Mouse (Mus musculus): ENCODE measurements around the gene Pign. TPM values are rescaled to one million over a fixed set of nuclear protein-coding genes. Genes with fewer than 3 reads are reported as not detected.

The Pign gene
- total and polyA plus RNA-seq, 3 experiments = 27.1 to 59.0 (median 36.1) TPM

GRCm38 (mm10) chr1:105700984-105701530 is 37.6 kb upstream of the Pign start:
- Histone ChIP-seq H3K4me3 (ENCODE audit: control insufficient read depth in 1 of 2, insufficient read depth in 1 of 2, low read depth in 2 of 2, low read length in 2 of 2) (no peak overlapping the region), H3K36me3 (ENCODE audit: control insufficient read depth in 1 of 2, insufficient read depth in 2 of 2, low read length in 2 of 2) (peaks cover 0 to 35% of the 10 kb centered on the region in 2 experiments; a peak in 2 of 4 replicates), H3K4me1 (ENCODE audit: control insufficient read depth in 1 of 2, insufficient read depth in 2 of 2, low read length in 2 of 2) (peaks cover 0 to 5% of the 10 kb centered on the region in 2 experiments; a peak in 1 of 4 replicates), H3K9me3 (replicated peaks; ENCODE audit: insufficient read depth, low read length) (no peaks in the 10 kb centered on the region), H3K27me3 (ENCODE audit: control insufficient read depth in 1 of 2, insufficient read depth in 2 of 2, low read length in 2 of 2) (no peaks in the 10 kb centered on the region), H3K27ac (ENCODE audit: control insufficient read depth, low read depth, low read length) (no peak overlapping the region), H3K79me2 (ENCODE audit: control insufficient read depth, insufficient read depth, low read length, poor library complexity) (no peaks in the 10 kb centered on the region), H3K9ac (ENCODE audit: control insufficient read depth, low read depth, low read length, poor library complexity, severe bottlenecking) (no peak overlapping the region)
- TF ChIP-seq POLR2AphosphoS2 (IDR thresholded peaks at IDR 0.05; ENCODE audit: low read length) (no peak), ZNF384 (IDR thresholded peaks at IDR 0.05; ENCODE audit: low read depth, low read length) (peak; percentile 60)
- no peak for DNase-seq (ENCODE audit: low read depth, low spot score)

GRCm38 (mm10) chr1:105695581-105695980 is 32.1 kb upstream of the Pign start:
- no peak for TF ChIP-seq EP300 (IDR thresholded peaks at IDR 0.05; ENCODE audit: low read depth in 1 of 2, low read length in 2 of 2)
- no peak for TF ChIP-seq TAL1 (IDR thresholded peaks at IDR 0.05; ENCODE audit: low read length)
- no peak for TF ChIP-seq KAT2A (conservative IDR thresholded peaks at IDR 0.05; ENCODE audit: low read depth, low read length)
- TF ChIP-seq GATA1 (IDR thresholded peaks at IDR 0.05; ENCODE audit: low read depth, low read length) = no peak
- no peak for TF ChIP-seq UBTF (IDR thresholded peaks at IDR 0.05; ENCODE audit: borderline replicate concordance, insufficient read depth, low read depth, low read length)
- TF ChIP-seq RAD21 (IDR thresholded peaks at IDR 0.05; ENCODE audit: low read depth, low read length) = no peak
- no peak for TF ChIP-seq RCOR1 (IDR thresholded peaks at IDR 0.05; ENCODE audit: low read depth, low read length)
- TF ChIP-seq ZKSCAN1 (IDR thresholded peaks at IDR 0.05; ENCODE audit: low read depth, low read length) = no peak
- no peak for TF ChIP-seq ELF1 (IDR thresholded peaks at IDR 0.05; ENCODE audit: low read depth, low read length)
- no peak for TF ChIP-seq SMC3 (IDR thresholded peaks at IDR 0.05; ENCODE audit: low read depth, low read length)
- Histone ChIP-seq H3K27me3 (ENCODE audit: control insufficient read depth in 1 of 2, insufficient read depth in 2 of 2, low read length in 2 of 2) (no peaks in the 10 kb centered on the region), H3K9me3 (replicated peaks; ENCODE audit: insufficient read depth, low read length) (no peaks in the 10 kb centered on the region), H3K79me2 (ENCODE audit: control insufficient read depth, insufficient read depth, low read length, poor library complexity) (no peaks in the 10 kb centered on the region; the same call in 1 of the 2 replicates), H3K4me3 (ENCODE audit: control insufficient read depth in 1 of 2, insufficient read depth in 1 of 2, low read depth in 2 of 2, low read length in 2 of 2) (no peak overlapping the region), H3K36me3 (ENCODE audit: control insufficient read depth in 1 of 2, insufficient read depth in 2 of 2, low read length in 2 of 2) (peaks cover 5 to 26% of the 10 kb centered on the region in 2 experiments), H3K9ac (ENCODE audit: control insufficient read depth, low read depth, low read length, poor library complexity, severe bottlenecking) (no peak overlapping the region), H3K4me1 (ENCODE audit: control insufficient read depth in 1 of 2, insufficient read depth in 2 of 2, low read length in 2 of 2) (no peaks in the 10 kb centered on the region), H3K27ac (ENCODE audit: control insufficient read depth, low read depth, low read length) (no peak overlapping the region)
- no peak for DNase-seq (ENCODE audit: low read depth, low spot score)

- Histone ChIP-seq H3K27ac (ENCODE audit: control insufficient read depth, low read depth, low read length) (no peak overlapping the region), H3K36me3 (ENCODE audit: control insufficient read depth in 1 of 2, insufficient read depth in 2 of 2, low read length in 2 of 2) (peaks cover 9 to 39% of the 10 kb centered on the region in 2 experiments), H3K27me3 (ENCODE audit: control insufficient read depth in 1 of 2, insufficient read depth in 2 of 2, low read length in 2 of 2) (no peaks in the 10 kb centered on the region), H3K9ac (ENCODE audit: control insufficient read depth, low read depth, low read length, poor library complexity, severe bottlenecking) (no peak overlapping the region), H3K4me1 (ENCODE audit: control insufficient read depth in 1 of 2, insufficient read depth in 2 of 2, low read length in 2 of 2) (peaks cover 0 to 10% of the 10 kb centered on the region in 2 experiments; a peak in 3 of 4 replicates), H3K79me2 (ENCODE audit: control insufficient read depth, insufficient read depth, low read length, poor library complexity) (peaks cover 2% of the 10 kb centered on the region; the same call in 1 of the 2 replicates), H3K4me3 (ENCODE audit: control insufficient read depth in 1 of 2, insufficient read depth in 1 of 2, low read depth in 2 of 2, low read length in 2 of 2) (no peak overlapping the region), H3K9me3 (replicated peaks; ENCODE audit: insufficient read depth, low read length) (no peaks in the 10 kb centered on the region)
- no peak for DNase-seq (ENCODE audit: low read depth, low spot score)
- no peak for TF ChIP-seq POLR2AphosphoS2 (IDR thresholded peaks at IDR 0.05; ENCODE audit: low read length)
- TF ChIP-seq GABPA (IDR thresholded peaks at IDR 0.05; ENCODE audit: low read depth, low read length) = no peak
- no peak for TF ChIP-seq CHD1 (IDR thresholded peaks at IDR 0.05; ENCODE audit: low read depth, low read length)
- TF ChIP-seq ELF1 (IDR thresholded peaks at IDR 0.05; ENCODE audit: low read depth, low read length) = no peak
- TF ChIP-seq POLR2A (IDR thresholded peaks at IDR 0.05; ENCODE audit: control insufficient read depth in 1 of 2, insufficient read depth in 1 of 2, low read depth in 1 of 2, low read length in 2 of 2, poor library complexity in 1 of 2) = no peak
- no peak for TF ChIP-seq E2F4 (IDR thresholded peaks at IDR 0.05; ENCODE audit: borderline replicate concordance, low read depth, low read length)
- TF ChIP-seq NELFE (IDR thresholded peaks at IDR 0.05; ENCODE audit: low read depth, low read length) = no peak
- TF ChIP-seq GATA1 (IDR thresholded peaks at IDR 0.05; ENCODE audit: low read depth, low read length) = no peak
- TF ChIP-seq TBP (IDR thresholded peaks at IDR 0.05; ENCODE audit: low read depth, low read length) = no peak
- TF ChIP-seq RAD21 (IDR thresholded peaks at IDR 0.05; ENCODE audit: low read depth, low read length) = no peak
- no peak for TF ChIP-seq UBTF (IDR thresholded peaks at IDR 0.05; ENCODE audit: borderline replicate concordance, insufficient read depth, low read depth, low read length)
- TF ChIP-seq MXI1 (IDR thresholded peaks at IDR 0.05; ENCODE audit: low read depth, low read length) = no peak
- no peak for TF ChIP-seq EP300 (IDR thresholded peaks at IDR 0.05; ENCODE audit: low read depth in 1 of 2, low read length in 2 of 2)
- no peak for TF ChIP-seq MYB (IDR thresholded peaks at IDR 0.05; ENCODE audit: low read depth, low read length)
Measured at GRCm38 (mm10) chr1:105685501-105685900, 22.0 kb upstream of the Pign start.
